Mouse (Mus musculus) ES-Bruce4 (cell line): ENCODE data around the gene Cdca7.

ENCODE experiments used
- CTCF ChIP-seq: IDR thresholded peaks from one replicate; pipeline ENCODE4 v1.8.1; 2011; ENCODE audit warnings: low read depth, low read length
- EP300 ChIP-seq: IDR thresholded peaks from 2 replicates; pipeline ENCODE4 v1.6.1; 2011; ENCODE audit warnings: low read depth, low read length; ENCODE audit not compliant: insufficient read depth

GRCm38 (mm10) chr2:72479818-72480217, 3.9 kb downstream of the Cdca7 start:
- TF ChIP-seq CTCF (no peak), EP300 (no peak)
